Mouse (Mus musculus) heart, postnatal 0 days (tissue): ENCODE data around the gene Rec114.

Experiments
- CTCF ChIP-seq: IDR thresholded peaks from 2 replicates; pipeline ENCODE4 v1.5.1; 2016; ENCODE audit warnings: antibody characterized with exemption, control low read depth, low read depth
- EP300 ChIP-seq: IDR thresholded peaks from 2 replicates; pipeline ENCODE4 v1.6.1; 2016; ENCODE audit warnings: antibody characterized with exemption, low read depth

- no peak for TF ChIP-seq CTCF
- TF ChIP-seq EP300: no peak
Observed at GRCm38 (mm10) chr9:58723165-58723564, 20.6 kb downstream of the Rec114 start.
